Mouse (Mus musculus) small intestine, adult 2 months (tissue): ENCODE data around the gene Rnf5.

Source experiments
- CTCF ChIP-seq: fragments of 200-500 bp; IDR thresholded peaks from 2 replicates; pipeline ENCODE4 v1.5.1; 2012; ENCODE audit warnings: low read depth, mild to moderate bottlenecking, control low read depth, inconsistent platforms, low read length, moderate library complexity, mixed read lengths; ENCODE audit not compliant: insufficient replicate concordance, insufficient read length; ENCODE audit errors: extremely low read depth
- POLR2A ChIP-seq: fragments of 200-500 bp; IDR thresholded peaks from 2 replicates; pipeline ENCODE4 v1.6.1; 2012; ENCODE audit warnings: low read depth, mild to moderate bottlenecking, control low read depth, inconsistent platforms, low read length, moderate library complexity

DNA sequence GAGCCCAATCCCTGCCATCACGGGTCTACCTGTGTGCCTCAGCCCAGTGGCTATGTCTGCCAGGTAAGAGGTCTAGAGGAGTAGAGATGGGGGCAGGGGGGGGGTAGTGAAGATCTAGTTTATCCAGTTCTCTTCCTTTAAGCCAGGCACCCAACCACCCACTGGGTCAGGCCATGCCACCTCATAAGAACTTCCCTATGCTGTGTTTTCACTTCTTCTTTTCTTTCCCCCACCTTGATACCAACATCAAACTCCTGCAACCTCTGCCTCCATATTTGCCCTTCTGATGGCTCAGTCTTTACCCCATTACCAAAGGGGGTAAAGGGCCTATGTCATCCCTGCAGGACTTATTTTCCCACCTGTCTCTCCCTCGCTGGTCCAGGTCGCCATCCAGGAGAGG, 25.4 kb downstream of the Rnf5 start:
- TF ChIP-seq CTCF: no peak
- no peak for TF ChIP-seq POLR2A
